Mouse (Mus musculus): ENCODE measurements at regions not wholly inside any gene's neighbourhood (a gene's known extent, or its start where the extent isn't known, plus 50 kb on each side); places are given as distances from the start of the nearest gene placed in this dataset.

GRCm38 (mm10) chr10:66616280-66616679 is 479.6 kb upstream of the Jmjd1c start:
- no peak overlapping the region for H3K4me2 ChIP-seq (ENCODE audit: low read depth, low read length)
- no peak overlapping the region for H3K4me3 ChIP-seq (ENCODE audit: low read depth, low read length)
- H3K9ac ChIP-seq (replicated peaks): no peak overlapping the region
- no peak for DNase-seq
- H3K27me3 ChIP-seq (ENCODE audit: insufficient read depth, low read length): no peaks in the 10 kb centered on the region
- no peaks in the 10 kb centered on the region for H3K9me3 ChIP-seq (ENCODE audit: low read length)
- H3K4me1 ChIP-seq (ENCODE audit: insufficient read depth): no peaks in the 10 kb centered on the region
- H3K36me3 ChIP-seq (replicated peaks; ENCODE audit: insufficient read depth, low read length): no peaks in the 10 kb centered on the region
- ATAC-seq: no peak
- no peak overlapping the region for H3K27ac ChIP-seq (ENCODE audit: low read depth)
- TF ChIP-seq EP300 (IDR thresholded peaks at IDR 0.05; ENCODE audit: low read depth): no peak
- no peak for TF ChIP-seq CTCF (IDR thresholded peaks at IDR 0.05; ENCODE audit: low read depth)
- 45% methylated on average over 3 of the region's 3 CpGs for WGBS (ENCODE audit: insufficient replicate concordance)

DNA sequence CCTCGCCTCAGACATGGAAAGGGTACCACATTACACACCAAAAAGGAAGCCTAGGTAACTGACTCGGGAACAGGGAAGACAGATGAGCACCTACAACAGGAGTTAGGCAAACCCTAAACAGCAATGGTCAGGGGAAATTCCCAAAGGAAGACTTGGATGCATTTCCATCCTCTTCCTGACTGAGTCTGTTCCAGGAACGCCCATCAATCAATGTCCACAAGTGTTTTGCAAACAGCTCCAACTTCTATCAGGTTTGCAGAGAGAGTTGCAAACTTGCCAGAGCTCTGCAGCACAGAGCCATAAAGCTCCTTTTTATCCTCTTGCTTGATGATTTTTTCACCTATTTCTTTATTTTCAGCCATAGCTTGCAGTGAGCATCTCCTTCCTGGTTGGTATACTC is 464.9 kb upstream of the Jmjd1c start:
- Histone ChIP-seq H3K27me3 (ENCODE audit: insufficient read depth, low read length) (no peaks in the 10 kb centered on the region), H3K36me3 (replicated peaks; ENCODE audit: insufficient read depth, low read length) (no peaks in the 10 kb centered on the region), H3K9me3 (ENCODE audit: low read length) (no peaks in the 10 kb centered on the region), H3K27ac (ENCODE audit: low read depth) (no peak overlapping the region), H3K4me1 (ENCODE audit: insufficient read depth) (no peaks in the 10 kb centered on the region), H3K4me3 (ENCODE audit: low read depth, low read length) (no peak overlapping the region), H3K9ac (replicated peaks) (no peak overlapping the region), H3K4me2 (ENCODE audit: low read depth, low read length) (no peak overlapping the region)
- 58% methylated on average over 3 of the region's 3 CpGs for WGBS (ENCODE audit: insufficient replicate concordance)
- no peak for DNase-seq
- no peak for ATAC-seq
- TF ChIP-seq CTCF (IDR thresholded peaks at IDR 0.05; ENCODE audit: low read depth) (no peak), EP300 (IDR thresholded peaks at IDR 0.05; ENCODE audit: low read depth) (no peak)

DNA sequence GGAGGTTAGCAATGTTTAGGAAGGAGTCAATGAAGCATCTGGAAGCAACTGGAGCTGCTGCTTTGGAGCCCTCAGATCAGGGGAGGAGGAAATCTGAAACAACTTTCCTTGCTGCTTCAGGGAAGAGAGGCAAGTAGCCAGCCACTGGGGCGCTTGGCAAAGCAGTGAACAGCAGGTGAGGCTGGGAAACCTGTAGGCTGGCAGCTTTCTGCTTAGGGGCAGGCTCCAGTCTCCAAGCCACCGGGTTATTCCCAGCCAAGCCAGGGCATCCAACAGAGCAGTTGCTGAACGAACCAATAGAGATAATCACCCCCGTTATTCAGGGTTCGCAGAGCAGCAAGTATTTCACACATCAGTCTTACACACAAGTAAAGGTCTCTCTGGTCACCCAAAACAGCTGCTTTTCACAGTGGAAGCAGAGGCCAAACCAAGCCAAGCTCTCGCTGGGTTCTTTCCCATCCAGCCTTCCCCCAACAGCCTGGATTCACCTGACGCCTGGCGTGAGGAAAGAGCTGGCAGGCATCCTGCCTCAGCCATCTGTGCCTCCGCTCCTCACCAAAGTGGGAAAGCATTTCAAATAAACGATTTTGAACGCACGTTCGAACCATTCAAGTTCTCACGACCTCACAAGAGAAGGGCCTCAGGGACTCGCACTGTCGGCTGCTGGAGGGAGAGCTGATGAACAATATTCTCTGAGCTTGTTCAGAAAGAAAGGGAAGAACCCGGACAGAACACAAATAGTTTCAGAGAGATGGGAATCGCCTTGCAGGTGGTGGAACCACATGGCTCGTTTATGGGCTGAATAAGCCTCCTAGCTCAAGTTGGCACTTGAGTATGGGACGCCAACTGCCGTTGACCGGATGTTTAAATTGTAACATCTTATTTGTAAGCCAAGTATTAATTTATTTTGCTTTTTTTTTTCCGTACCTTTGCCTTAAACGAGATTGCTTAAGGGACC is 454.8 kb upstream of the Jmjd1c start:
- WGBS (ENCODE audit: insufficient replicate concordance): 71% methylated on average over 24 of the region's 24 CpGs
- DNase-seq: no peak
- no peaks in the 10 kb centered on the region for H3K36me3 ChIP-seq (replicated peaks; ENCODE audit: insufficient read depth, low read length)

DNA sequence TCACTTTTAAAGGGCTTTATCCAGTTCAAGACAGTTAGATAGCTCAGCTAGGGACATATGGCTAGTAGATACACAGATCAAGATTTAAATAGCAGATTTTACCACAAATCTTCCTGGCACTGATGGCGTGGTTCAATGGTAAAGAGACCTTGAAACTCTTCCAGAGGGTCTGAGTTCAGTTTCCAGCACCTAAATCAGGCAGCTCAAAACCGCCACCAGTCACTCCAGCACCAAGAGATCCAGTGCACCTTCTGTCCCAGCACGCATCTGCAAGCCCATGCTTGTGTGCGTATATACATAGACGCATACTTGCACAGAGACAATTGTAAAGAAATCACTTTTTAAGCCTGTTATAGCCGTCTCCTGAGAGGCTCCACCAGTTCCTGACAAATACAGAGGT is 454.0 kb upstream of the Jmjd1c start:
- Histone ChIP-seq H3K4me1 (ENCODE audit: insufficient read depth) (no peaks in the 10 kb centered on the region), H3K4me3 (ENCODE audit: low read depth, low read length) (no peak overlapping the region), H3K9ac (replicated peaks) (no peak overlapping the region), H3K36me3 (replicated peaks; ENCODE audit: insufficient read depth, low read length) (no peaks in the 10 kb centered on the region), H3K9me3 (ENCODE audit: low read length) (no peaks in the 10 kb centered on the region), H3K27me3 (ENCODE audit: insufficient read depth, low read length) (no peaks in the 10 kb centered on the region), H3K27ac (ENCODE audit: low read depth) (no peak overlapping the region), H3K4me2 (ENCODE audit: low read depth, low read length) (no peak overlapping the region)
- no peak for DNase-seq
- 80% methylated on average over 6 of the region's 6 CpGs for WGBS (ENCODE audit: insufficient replicate concordance)
- ATAC-seq: no peak
- TF ChIP-seq EP300 (IDR thresholded peaks at IDR 0.05; ENCODE audit: low read depth) (no peak), CTCF (IDR thresholded peaks at IDR 0.05; ENCODE audit: low read depth) (no peak)

More for the DNA sequence above, 454.8 kb upstream of the Jmjd1c start:
- H3K4me3 ChIP-seq (ENCODE audit: low read depth, low read length): no peak overlapping the region
- ATAC-seq: no peak
- H3K27me3 ChIP-seq (ENCODE audit: insufficient read depth, low read length): no peaks in the 10 kb centered on the region
- H3K4me2 ChIP-seq (ENCODE audit: low read depth, low read length): no peak overlapping the region
- H3K9me3 ChIP-seq (ENCODE audit: low read length): no peaks in the 10 kb centered on the region
- TF ChIP-seq EP300 (IDR thresholded peaks at IDR 0.05; ENCODE audit: low read depth) (no peak), CTCF (IDR thresholded peaks at IDR 0.05; ENCODE audit: low read depth) (no peak)
- H3K9ac ChIP-seq (replicated peaks): no peak overlapping the region
- H3K4me1 ChIP-seq (ENCODE audit: insufficient read depth): no peaks in the 10 kb centered on the region
- H3K27ac ChIP-seq (ENCODE audit: low read depth): no peak overlapping the region

GRCm38 (mm10) chr10:66643160-66643559 is 452.8 kb upstream of the Jmjd1c start:
- 66% methylated on average over 5 of the region's 5 CpGs for WGBS (ENCODE audit: insufficient replicate concordance)
- ATAC-seq (no peak), DNase-seq (no peak)
- H3K4me2 ChIP-seq (ENCODE audit: low read depth, low read length): no peak overlapping the region
- H3K4me3 ChIP-seq (ENCODE audit: low read depth, low read length): no peak overlapping the region
- H3K9me3 ChIP-seq (ENCODE audit: low read length): no peaks in the 10 kb centered on the region
- TF ChIP-seq EP300 (IDR thresholded peaks at IDR 0.05; ENCODE audit: low read depth): no peak
- no peak for TF ChIP-seq CTCF (IDR thresholded peaks at IDR 0.05; ENCODE audit: low read depth)
- no peaks in the 10 kb centered on the region for H3K4me1 ChIP-seq (ENCODE audit: insufficient read depth)
- no peaks in the 10 kb centered on the region for H3K27me3 ChIP-seq (ENCODE audit: insufficient read depth, low read length)
- no peaks in the 10 kb centered on the region for H3K36me3 ChIP-seq (replicated peaks; ENCODE audit: insufficient read depth, low read length)
- no peak overlapping the region for H3K27ac ChIP-seq (ENCODE audit: low read depth)
- no peak overlapping the region for H3K9ac ChIP-seq (replicated peaks)

DNA sequence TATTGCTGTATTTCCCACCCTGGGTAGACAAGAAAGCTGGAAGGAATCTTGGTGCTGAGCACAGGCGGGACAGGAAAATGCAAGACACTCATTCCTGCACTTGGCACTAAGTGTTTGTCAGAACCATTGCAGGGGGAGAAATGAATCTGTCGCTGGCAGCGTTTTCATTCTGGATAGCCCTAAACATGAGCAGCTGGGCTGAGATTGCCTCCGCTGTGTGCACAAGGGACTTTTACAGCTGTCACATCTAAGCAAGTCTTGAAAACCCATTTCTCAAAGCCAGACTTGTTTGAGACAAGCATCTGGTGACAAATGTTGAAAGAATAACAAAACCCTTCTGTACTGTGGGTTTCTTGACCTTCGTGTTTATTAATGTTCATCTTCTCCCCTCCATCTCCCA is 438.4 kb upstream of the Jmjd1c start:
- no peaks in the 10 kb centered on the region for H3K4me1 ChIP-seq (ENCODE audit: insufficient read depth)
- no peak overlapping the region for H3K4me3 ChIP-seq (ENCODE audit: low read depth, low read length)
- H3K27ac ChIP-seq (ENCODE audit: low read depth): no peak overlapping the region
- H3K27me3 ChIP-seq (ENCODE audit: insufficient read depth, low read length): no peaks in the 10 kb centered on the region
- TF ChIP-seq EP300 (IDR thresholded peaks at IDR 0.05; ENCODE audit: low read depth): no peak
- no peak for TF ChIP-seq CTCF (IDR thresholded peaks at IDR 0.05; ENCODE audit: low read depth)
- no peak overlapping the region for H3K4me2 ChIP-seq (ENCODE audit: low read depth, low read length)
- H3K36me3 ChIP-seq (replicated peaks; ENCODE audit: insufficient read depth, low read length): no peaks in the 10 kb centered on the region
- WGBS (ENCODE audit: insufficient replicate concordance): 85% methylated on average over 5 of the region's 5 CpGs
- H3K9me3 ChIP-seq (ENCODE audit: low read length): no peaks in the 10 kb centered on the region
- DNase-seq: no peak
- H3K9ac ChIP-seq (replicated peaks): no peak overlapping the region
- ATAC-seq: no peak
